Mouse (Mus musculus) heart, postnatal 25 days (tissue): ENCODE results near the gene Zfp418. TPM values are rescaled to one million over a fixed set of nuclear protein-coding genes. Genes with fewer than 3 reads are reported as not detected.
"Not testable (repeated sequence)": the region's sequence is repeated elsewhere in the genome, so short reads cannot be mapped to it uniquely, and the experiment has no call there.

Experiments
- DNase-seq: peaks from one replicate; pipeline ENCODE4 v3.0.0; 2022; ENCODE audit warnings: low spot score
- intact Hi-C: fragments of 180-260 bp; cut with DNase I; formaldehyde crosslinking; loops from one replicate; pipeline ENCODE4 v1.15.1; 2025
- total RNA-seq, 2 experiments: library from RNA; stranded (reverse); gene quantifications; 2 replicates each; pipeline ENCODE4 v1.2.3; 2021

Gene Zfp418
- 1 to 10 TPM; 1.7 to 2.1 TPM for total RNA-seq

DNA sequence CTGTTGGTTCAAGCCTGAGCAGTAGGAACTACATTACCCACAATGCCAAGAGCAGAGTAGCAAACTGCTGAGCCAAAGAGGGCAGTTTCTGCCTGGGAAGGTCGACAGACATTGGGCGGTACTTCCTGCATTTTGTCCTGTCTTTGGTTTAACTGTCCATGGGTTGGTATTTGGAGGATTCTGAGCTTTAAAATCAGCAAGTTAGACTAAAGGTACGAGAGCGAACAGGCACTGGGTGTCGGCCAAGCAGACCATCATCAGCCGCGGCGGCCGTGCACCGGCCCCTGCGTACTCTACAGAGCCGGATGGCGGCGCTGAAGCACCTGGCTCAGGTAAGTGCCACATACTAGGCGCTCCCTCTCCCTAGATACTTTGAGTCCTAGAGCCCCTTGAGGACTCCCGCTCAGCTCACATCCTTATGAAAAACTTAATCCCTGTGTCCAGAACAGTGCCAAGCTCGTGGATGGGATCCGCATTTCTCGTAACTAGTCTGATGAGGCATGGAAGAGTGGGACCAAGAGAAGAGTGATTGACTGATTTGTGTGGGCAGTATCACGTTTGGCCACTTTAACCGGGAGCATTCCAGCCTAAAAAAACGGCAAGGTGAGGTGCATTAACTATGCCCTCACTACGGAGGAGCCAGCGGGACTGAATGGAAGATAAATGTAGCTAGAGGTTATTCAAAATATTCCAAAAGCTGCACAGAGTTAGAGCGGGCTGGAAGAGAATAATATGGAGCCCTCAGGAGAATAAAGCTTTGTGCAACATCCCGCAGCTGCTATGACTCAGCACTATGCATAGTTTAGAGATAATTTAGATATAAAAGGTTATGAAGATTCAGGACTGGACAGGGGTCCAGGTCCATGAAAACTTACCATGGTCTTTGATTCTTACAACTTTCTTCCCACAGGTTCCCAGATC is at the start of gene Zfp418:
Zfp418 (plus strand) TSS at position 104 of the 921 bp plus-strand sequence.
- DNase-seq, result peak; percentile 35
- intact Hi-C loops, result loop anchor here (2.0 to 5.0 kb wide), 2 partner anchors 34 to 51 kb away; partner anchors contain the start of genes Zfp773 and Zfp954

DNA sequence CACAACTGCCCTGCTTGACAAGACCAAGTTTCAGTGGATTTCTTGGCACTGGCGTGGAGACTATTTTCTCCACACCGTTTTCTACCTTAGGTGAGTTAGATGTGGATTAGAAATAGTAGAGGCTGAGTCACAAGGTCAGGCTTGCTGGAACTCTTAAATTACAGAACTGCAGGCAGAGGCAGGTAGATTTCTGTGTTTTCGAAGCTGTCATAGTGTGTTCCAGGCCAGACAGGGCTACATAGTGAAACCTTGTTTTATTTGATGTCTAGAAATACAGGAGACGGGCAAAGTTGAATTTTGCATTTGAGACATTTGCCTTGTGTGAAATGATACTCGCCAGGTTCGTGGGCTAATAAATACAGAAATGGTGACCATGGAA is 49.5 kb upstream of the Zfp418 start:
- intact Hi-C loops, result loop anchor here (2.0 to 10.0 kb wide), 3 partner anchors 49 to 834 kb away; partner anchors contain the start of genes Zfp418 and Zfp667
- no peak for DNase-seq

DNA sequence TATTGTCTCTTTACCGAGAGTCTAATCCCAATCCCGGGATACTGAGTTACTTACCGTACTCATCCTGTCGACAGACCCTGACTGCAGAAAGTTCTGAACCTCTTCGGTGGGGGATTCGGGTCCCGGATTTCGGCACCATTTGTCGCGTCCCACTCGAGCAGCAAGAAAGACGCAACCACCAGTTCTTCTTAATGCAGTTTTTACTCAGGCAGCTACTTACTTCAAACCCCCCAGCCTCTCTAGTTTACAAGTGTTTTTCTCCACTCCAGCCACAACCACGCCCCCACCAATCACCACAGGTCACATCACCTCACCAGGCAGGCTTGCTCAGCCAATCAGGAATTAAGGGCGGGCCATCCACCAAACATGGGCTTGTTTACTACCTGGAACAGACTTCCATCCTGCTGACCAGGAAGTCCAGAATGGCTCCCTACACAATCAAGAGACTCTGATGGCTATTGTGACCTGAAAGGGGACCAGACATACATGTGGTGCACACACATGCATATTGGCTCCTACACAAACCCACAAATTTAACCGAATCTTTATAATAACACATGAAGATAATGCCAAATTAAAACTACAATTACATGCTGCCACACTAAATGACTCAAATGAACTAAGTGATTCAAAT is 40.5 kb upstream of the Zfp418 start:
- intact Hi-C loops, DNase-seq: not testable (repeated sequence)

DNA sequence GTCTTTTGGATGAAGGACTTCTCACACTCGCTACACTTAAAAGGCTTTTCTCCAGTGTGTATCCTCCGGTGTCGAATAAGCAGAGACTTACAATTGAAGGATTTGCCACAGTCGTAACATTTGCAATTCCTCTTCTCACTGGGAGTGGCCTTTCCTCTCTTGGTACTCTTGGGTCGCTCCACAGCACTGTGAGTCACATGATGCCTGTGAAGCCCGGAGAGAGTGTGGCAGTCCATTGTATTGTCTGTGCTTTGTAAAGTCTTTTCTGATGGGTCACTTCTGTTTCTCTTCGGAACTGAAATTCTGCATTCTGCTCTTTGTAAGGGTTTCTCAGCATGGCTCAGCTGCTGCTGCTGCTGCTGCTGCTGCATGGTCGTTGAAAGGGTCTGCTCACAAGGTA is 38.4 kb upstream of the Zfp418 start:
- DNase-seq, result no peak
- intact Hi-C loops, result no loop called here

DNA sequence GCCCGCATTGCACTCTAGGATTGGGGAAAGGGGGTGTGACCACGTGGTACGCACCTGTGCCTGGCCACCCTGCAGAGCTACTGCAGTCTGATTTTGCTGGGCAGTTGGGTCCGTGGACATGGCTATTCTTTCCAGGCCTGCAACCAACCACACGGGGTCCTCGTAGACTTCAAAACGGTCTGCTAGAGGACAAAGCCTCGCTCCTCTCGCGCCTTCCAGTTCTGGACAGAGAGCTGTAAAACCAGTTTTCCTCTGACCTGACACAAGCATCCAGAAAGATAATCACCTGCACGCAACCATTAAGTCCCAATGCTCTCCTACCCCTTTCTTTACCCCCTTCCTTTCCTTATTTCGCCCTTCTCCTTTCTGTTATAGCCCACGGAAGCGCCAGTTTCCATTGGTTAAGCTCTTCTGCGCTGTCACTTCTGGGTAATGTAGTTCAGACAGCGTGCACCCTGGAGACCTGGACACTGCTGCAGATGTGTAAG is 34.7 kb upstream of the Zfp418 start, which contains the start of gene Zfp773:
Zfp773 (minus strand) TSS at position 377 of the 488 bp plus-strand sequence.
- intact Hi-C loops, result loop anchor here (5.0 kb wide), 1 partner anchor 36 kb away; the partner anchor contains the start of gene Zfp418
- DNase-seq, result no peak

DNA sequence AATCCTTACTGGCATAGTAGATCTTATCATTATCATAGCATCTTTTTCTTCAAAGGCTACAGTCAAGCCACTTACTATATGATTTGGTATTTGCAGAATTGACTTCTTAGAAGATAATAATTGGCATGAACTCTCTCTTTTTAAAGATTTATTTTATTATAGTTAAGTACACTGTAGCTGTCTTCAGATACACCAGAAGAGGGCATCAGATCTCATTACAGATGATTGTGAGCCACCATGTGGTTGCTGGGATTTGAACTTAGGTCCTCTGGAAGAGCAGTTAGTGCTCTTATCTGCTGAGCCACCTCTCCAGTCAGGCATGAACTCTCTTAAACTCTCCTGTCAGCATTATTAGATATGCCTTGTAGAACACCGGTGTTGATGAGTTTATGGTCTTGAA is 26.9 kb upstream of the Zfp418 start:
- DNase-seq, result no peak
- intact Hi-C loops, result no loop called here

DNA sequence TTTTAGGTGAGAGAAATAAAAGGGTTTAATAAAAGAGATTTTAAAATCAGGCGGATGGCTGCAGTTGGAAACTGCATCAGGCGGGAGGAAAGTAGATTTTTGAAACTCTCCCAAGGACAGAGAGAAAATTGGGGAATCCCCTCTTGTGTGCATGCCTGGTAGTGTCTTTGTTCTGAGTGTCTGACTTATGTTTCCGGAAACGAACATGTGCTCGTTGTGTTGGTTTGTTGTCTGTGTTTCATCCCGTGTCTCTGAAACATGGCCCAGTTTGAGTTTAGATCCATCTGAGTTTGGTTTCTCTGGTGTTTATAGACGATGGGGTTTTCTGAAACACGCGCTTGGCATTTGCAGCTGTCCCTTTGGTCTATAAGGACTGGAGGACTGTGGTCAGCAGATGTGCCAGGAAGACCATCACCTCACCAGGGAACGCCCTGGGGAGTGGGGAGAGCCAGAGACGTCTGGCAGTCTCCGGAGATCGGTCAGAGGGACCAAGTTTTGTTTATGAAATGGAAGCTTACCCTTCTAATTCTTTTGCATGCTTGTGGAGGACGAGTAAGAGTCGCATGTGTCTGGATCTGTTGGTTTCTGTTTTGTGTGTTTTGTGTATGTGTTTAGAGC is 25.0 kb upstream of the Zfp418 start:
- intact Hi-C loops, result no loop called here
- no peak for DNase-seq

DNA sequence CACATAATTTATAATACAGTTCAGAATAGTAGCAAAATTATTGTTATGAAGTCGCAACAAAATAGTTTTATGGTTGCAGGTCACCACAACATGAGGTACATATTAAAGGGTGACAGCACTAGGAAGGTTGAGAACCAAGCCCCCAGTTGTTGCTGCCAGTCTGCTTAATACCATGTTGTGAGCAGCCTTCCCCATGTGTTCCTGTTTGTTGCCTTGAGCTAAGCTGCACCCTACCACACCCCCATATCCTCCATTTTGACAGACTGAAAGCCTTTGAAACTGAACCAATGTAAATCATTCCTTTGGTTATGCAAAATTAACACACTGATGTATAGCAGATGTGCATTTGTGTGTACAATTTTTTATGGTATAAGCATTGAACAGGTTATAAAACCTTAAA is 14.8 kb downstream of the Zfp418 start:
- DNase-seq, result no peak
- intact Hi-C loops, result loop anchor here (5.0 kb wide), 1 partner anchor 249 kb away; no protein-coding TSS in a partner anchor

DNA sequence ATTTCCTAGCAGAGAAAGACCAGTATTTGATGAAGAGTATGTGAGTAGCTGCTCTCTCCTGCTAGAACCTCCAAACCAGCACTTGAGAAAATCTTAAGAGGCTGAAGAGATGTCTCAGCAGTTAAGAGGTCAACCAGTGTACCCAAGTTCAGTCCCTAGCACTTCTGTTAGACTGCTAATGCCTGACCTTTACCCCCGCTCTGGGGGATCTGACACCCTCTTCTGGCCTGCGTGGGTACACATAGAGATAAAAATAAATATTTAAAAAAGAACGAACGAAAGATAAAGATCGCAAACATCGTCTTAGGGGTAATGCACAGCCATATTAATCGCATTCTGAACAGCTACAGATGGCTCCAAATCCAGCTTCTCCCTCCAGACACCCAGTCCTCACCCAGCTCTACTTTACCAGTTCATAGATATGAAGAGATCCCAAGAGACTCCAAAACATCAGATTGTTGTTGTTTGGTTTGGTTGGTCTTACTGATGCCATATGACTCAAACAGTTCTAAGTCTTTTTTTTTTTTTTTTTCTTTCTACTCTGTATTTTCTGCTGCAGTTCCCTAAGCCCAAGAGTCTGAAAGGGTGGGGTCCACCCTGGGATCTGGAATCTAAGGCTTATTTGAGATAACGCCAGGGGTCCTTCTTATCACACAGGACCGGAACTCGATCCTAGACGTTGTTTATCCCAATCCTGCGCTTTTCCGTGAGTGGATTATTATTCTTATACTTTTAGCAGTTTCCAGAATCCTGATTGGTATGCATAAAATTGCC is 16.5 kb downstream of the Zfp418 start:
- intact Hi-C loops, result loop anchor here (5.0 kb wide), 1 partner anchor 250 kb away; no protein-coding TSS in a partner anchor
- no peak for DNase-seq

DNA sequence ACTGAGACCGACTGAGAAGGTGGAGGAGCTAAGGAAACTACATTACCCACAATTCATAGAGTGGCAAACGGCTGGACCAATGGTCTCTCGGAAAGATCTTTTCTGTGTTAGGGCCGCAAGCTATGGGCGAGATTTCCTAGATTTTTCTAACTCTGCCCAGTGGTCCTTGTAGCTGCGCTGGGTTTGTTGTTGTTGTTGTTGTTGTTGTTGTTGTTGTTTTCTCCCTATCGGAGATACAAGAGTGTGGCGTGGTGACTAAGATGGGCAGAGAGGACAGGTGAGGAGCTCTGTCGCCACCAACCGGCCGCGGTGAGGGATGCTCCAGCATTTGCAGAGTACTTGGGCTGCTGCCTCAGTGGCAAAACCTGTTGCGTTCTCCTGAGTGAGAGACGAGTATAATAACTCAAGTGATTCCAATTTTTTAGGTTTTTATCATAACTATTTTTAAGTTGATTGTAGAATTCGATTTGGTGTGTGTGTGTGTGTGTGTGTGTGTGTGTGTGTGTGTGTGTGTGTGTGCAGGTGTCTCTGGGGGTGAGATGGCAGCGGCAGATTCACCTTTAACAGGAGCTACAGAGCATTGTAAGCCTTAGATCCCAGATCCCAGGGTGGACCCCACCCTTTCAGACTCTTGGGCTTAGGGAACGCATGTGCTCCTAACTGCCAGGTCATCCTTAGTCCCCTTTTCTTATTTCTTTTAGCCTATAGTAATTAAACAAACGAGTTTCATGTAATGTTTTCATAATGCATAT is 17.2 kb downstream of the Zfp418 start:
- intact Hi-C loops, result loop anchor here (5.0 kb wide), 1 partner anchor 251 kb away; no protein-coding TSS in a partner anchor

DNA sequence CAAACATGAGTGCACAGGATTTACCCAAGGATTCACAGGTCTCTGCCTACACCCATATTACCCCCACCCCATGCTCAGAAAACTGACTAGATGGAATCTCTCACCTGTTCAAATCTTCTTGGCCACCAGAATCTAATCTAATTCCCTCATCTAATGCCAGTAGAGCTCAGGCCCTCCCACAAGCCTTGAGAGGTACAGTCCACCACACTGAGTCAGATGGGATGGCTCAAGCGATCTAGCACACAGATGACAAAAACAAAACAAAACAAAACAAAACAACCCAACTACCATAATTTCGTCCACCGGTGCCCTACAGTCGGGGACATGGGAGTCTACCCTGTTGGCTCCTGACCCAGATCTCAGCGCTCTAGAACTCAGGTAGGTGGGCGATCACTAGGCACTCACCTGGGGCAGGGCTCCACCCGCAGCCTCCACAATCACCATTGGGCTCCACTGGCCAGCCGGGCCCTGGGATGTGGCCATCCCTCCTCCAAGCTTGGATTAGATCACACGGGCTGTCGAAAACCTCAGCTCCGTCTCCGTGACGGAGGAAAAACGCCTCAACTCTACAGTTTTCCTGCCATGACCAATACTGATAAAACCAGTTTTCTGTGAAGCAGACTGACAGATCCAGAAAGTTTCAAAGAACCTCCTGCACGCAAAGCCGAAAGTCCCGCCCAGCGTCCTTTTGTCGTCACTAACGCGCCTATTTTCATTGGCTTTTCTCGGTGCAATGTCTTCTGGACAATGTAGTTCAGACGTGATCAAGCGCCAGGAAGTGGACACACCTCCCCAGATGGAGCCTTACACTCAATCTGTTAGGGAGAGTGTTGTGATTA is 38.4 kb downstream of the Zfp418 start, which contains the start of gene Zfp772:
Zfp772 (minus strand) TSS at position 686 of the 839 bp plus-strand sequence.
- peak; percentile 18 for DNase-seq
- intact Hi-C loops, result not testable (repeated sequence)

More for the DNA sequence above, 17.2 kb downstream of the Zfp418 start:
- DNase-seq, result no peak

Other genes with a start within 250 kb of the Zfp418 start
- gene Aurkc, start 176.0 kb upstream of the Zfp418 start, total RNA-seq, result not detected
- 1 to 10 TPM; 3.0 to 3.7 TPM for gene Zfp954, start 49.8 kb upstream of the Zfp418 start, total RNA-seq
- gene Zfp773, start 34.6 kb upstream of the Zfp418 start, total RNA-seq, result under 1 TPM; 0.18 to 0.39 TPM
- 1 to 10 TPM; 1.7 to 2.2 TPM for gene Zfp772, start 38.7 kb downstream of the Zfp418 start, total RNA-seq
- under 1 TPM in 1 of 2 experiments, not detected in 1; 0.16 TPM for gene Vmn2r29, start 76.0 kb downstream of the Zfp418 start, total RNA-seq
- gene Gm45844, start 107.0 kb downstream of the Zfp418 start, total RNA-seq, result 1 to 10 TPM in 1 of 2 experiments, under 1 TPM in 1; 0.78 to 2.3 TPM
- gene Clcn4, start 129.5 kb downstream of the Zfp418 start, total RNA-seq, result 10 to 100 TPM; 51.0 to 58.5 TPM
- not detected for gene Vmn2r30, start 166.3 kb downstream of the Zfp418 start, total RNA-seq
- not detected for gene Gm45783, start 203.2 kb downstream of the Zfp418 start, total RNA-seq
- gene Vmn2r31, start 228.4 kb downstream of the Zfp418 start, total RNA-seq, result not detected